Mouse (Mus musculus): Measurements from ENCODE around the gene Xndc1.

GRCm38 (mm10) chr7:102103555-102103954, 38.2 kb downstream of the Xndc1 start:
- no peak for TF ChIP-seq CTCF (IDR thresholded peaks at IDR 0.05; ENCODE audit: insufficient read depth, low read length)
- no peak for TF ChIP-seq POLR2A (IDR thresholded peaks at IDR 0.05; ENCODE audit: borderline replicate concordance, extremely low read depth, low read depth, low read length)
